Mouse (Mus musculus): ENCODE results near the gene Fn1. TPM values are rescaled to one million over a fixed set of nuclear protein-coding genes. Genes with fewer than 3 reads are reported as not detected.

Fn1 gene
- polyA plus RNA-seq, 1 experiment from 2014 or later, result 415 TPM

GRCm38 (mm10) chr1:71650741-71651140 is 2.3 kb downstream of the Fn1 start:
- H3K4me2 ChIP-seq, result peak overlapping the region; percentile 62
- peak overlapping the region; percentile 14; the same call in 1 of the 2 replicates for H3K27ac ChIP-seq (ENCODE audit: poor library complexity, severe bottlenecking)
- 24% methylated on average over 6 of the region's 6 CpGs for WGBS
- no peak for ATAC-seq (ENCODE audit: insufficient number of reproducible peaks, low FRiP score)
- no peaks in the 10 kb centered on the region for H3K9me3 ChIP-seq (replicated peaks)
- H3K4me3 ChIP-seq, result peak overlapping the region; percentile 92
- no peaks in the 10 kb centered on the region for H3K27me3 ChIP-seq (replicated peaks)
- peak overlapping the region; percentile 73 for H3K9ac ChIP-seq
- peaks cover 13% of the 10 kb centered on the region; the same call in 1 of the 2 replicates for H3K4me1 ChIP-seq (replicated peaks)
- H3K36me3 ChIP-seq, result peaks cover 39% of the 10 kb centered on the region

GRCm38 (mm10) chr1:71648166-71648565 is 4.8 kb downstream of the Fn1 start:
- Histone ChIP-seq H3K4me2 (peak overlapping the region; percentile 21; the same call in 1 of the 2 replicates), H3K36me3 (peaks cover 65% of the 10 kb centered on the region)
- no peak for ATAC-seq (ENCODE audit: insufficient number of reproducible peaks, low FRiP score)

GRCm38 (mm10) chr1:71646774-71647173 is 6.2 kb downstream of the Fn1 start:
- H3K9ac ChIP-seq, result no peak overlapping the region
- H3K27me3 ChIP-seq (replicated peaks), result no peaks in the 10 kb centered on the region
- no peak overlapping the region for H3K27ac ChIP-seq (ENCODE audit: poor library complexity, severe bottlenecking)
- H3K36me3 ChIP-seq, result peaks cover 79% of the 10 kb centered on the region
- peaks cover 13% of the 10 kb centered on the region; the same call in 1 of the 2 replicates for H3K4me1 ChIP-seq (replicated peaks)
- H3K9me3 ChIP-seq (replicated peaks), result no peaks in the 10 kb centered on the region
- no peak for ATAC-seq (ENCODE audit: insufficient number of reproducible peaks, low FRiP score)
- H3K4me2 ChIP-seq, result no peak overlapping the region
- WGBS, result 85% methylated on average over 5 of the region's 5 CpGs
- no peak overlapping the region for H3K4me3 ChIP-seq

More at GRCm38 (mm10) chr1:71648166-71648565, 4.8 kb downstream of the Fn1 start:
- Histone ChIP-seq H3K27ac (ENCODE audit: poor library complexity, severe bottlenecking) (no peak overlapping the region), H3K4me3 (no peak overlapping the region), H3K4me1 (replicated peaks) (peaks cover 13% of the 10 kb centered on the region; the same call in 1 of the 2 replicates), H3K9me3 (replicated peaks) (no peaks in the 10 kb centered on the region), H3K27me3 (replicated peaks) (no peaks in the 10 kb centered on the region), H3K9ac (no peak overlapping the region)
- WGBS, result 81% methylated on average over 7 of the region's 7 CpGs

GRCm38 (mm10) chr1:71645999-71646398 is 7.0 kb downstream of the Fn1 start:
- Histone ChIP-seq H3K9me3 (replicated peaks) (no peaks in the 10 kb centered on the region), H3K4me3 (no peak overlapping the region), H3K36me3 (peaks cover 87% of the 10 kb centered on the region), H3K27me3 (replicated peaks) (no peaks in the 10 kb centered on the region), H3K27ac (ENCODE audit: poor library complexity, severe bottlenecking) (no peak overlapping the region), H3K4me1 (replicated peaks) (peaks cover 13% of the 10 kb centered on the region; the same call in 1 of the 2 replicates), H3K4me2 (no peak overlapping the region), H3K9ac (no peak overlapping the region)
- whole genome bisulfite sequencing, result 75% methylated on average over 3 of the region's 3 CpGs
- ATAC-seq (ENCODE audit: insufficient number of reproducible peaks, low FRiP score), result no peak

GRCm38 (mm10) chr1:71645466-71645865 is 7.5 kb downstream of the Fn1 start:
- WGBS, result 89% methylated on average over 13 of the region's 13 CpGs
- peaks cover 92% of the 10 kb centered on the region for H3K36me3 ChIP-seq
- no peak overlapping the region for H3K4me2 ChIP-seq
- 0 out of 2 replicates have a peak, but pooled peaks cover 8% of the 10 kb centered on the region for H3K4me1 ChIP-seq (replicated peaks)
- no peak for ATAC-seq (ENCODE audit: insufficient number of reproducible peaks, low FRiP score)
- H3K4me3 ChIP-seq, result no peak overlapping the region
- H3K9me3 ChIP-seq (replicated peaks), result no peaks in the 10 kb centered on the region
- H3K9ac ChIP-seq, result no peak overlapping the region
- no peaks in the 10 kb centered on the region for H3K27me3 ChIP-seq (replicated peaks)
- no peak overlapping the region for H3K27ac ChIP-seq (ENCODE audit: poor library complexity, severe bottlenecking)

GRCm38 (mm10) chr1:71642794-71643193 is 10.2 kb downstream of the Fn1 start:
- H3K9ac ChIP-seq, result no peak overlapping the region
- no peaks in the 10 kb centered on the region for H3K9me3 ChIP-seq (replicated peaks)
- no peak overlapping the region for H3K27ac ChIP-seq (ENCODE audit: poor library complexity, severe bottlenecking)
- H3K4me2 ChIP-seq, result no peak overlapping the region
- WGBS, result 91% methylated on average over 10 of the region's 10 CpGs
- peaks cover 95% of the 10 kb centered on the region for H3K36me3 ChIP-seq
- no peaks in the 10 kb centered on the region for H3K27me3 ChIP-seq (replicated peaks)
- no peak for ATAC-seq (ENCODE audit: insufficient number of reproducible peaks, low FRiP score)
- no peak overlapping the region for H3K4me3 ChIP-seq
- H3K4me1 ChIP-seq (replicated peaks), result no peaks in the 10 kb centered on the region

GRCm38 (mm10) chr1:71641206-71641605 is 11.8 kb downstream of the Fn1 start:
- Histone ChIP-seq H3K4me2 (no peak overlapping the region), H3K4me3 (no peak overlapping the region), H3K27me3 (replicated peaks) (no peaks in the 10 kb centered on the region), H3K36me3 (peaks cover 94% of the 10 kb centered on the region), H3K9me3 (replicated peaks) (no peaks in the 10 kb centered on the region), H3K27ac (ENCODE audit: poor library complexity, severe bottlenecking) (no peak overlapping the region), H3K9ac (no peak overlapping the region), H3K4me1 (replicated peaks) (no peaks in the 10 kb centered on the region)
- 82% methylated on average over 11 of the region's 11 CpGs for WGBS
- ATAC-seq (ENCODE audit: insufficient number of reproducible peaks, low FRiP score), result no peak

- H3K4me1 ChIP-seq (replicated peaks), result no peaks in the 10 kb centered on the region
- ATAC-seq (ENCODE audit: insufficient number of reproducible peaks, low FRiP score), result no peak
- no peak overlapping the region for H3K9ac ChIP-seq
- H3K27ac ChIP-seq (ENCODE audit: poor library complexity, severe bottlenecking), result no peak overlapping the region
- H3K9me3 ChIP-seq (replicated peaks), result no peaks in the 10 kb centered on the region
- no peaks in the 10 kb centered on the region for H3K27me3 ChIP-seq (replicated peaks)
- H3K4me2 ChIP-seq, result no peak overlapping the region
- no peak overlapping the region for H3K4me3 ChIP-seq
- H3K36me3 ChIP-seq, result peaks cover 94% of the 10 kb centered on the region
- WGBS, result 87% methylated on average over 8 of the region's 8 CpGs
Measured at GRCm38 (mm10) chr1:71640157-71640556, 12.8 kb downstream of the Fn1 start.

GRCm38 (mm10) chr1:71636665-71637064 is 16.3 kb downstream of the Fn1 start:
- Histone ChIP-seq H3K9ac (no peak overlapping the region), H3K9me3 (replicated peaks) (no peaks in the 10 kb centered on the region), H3K27ac (ENCODE audit: poor library complexity, severe bottlenecking) (no peak overlapping the region), H3K4me2 (no peak overlapping the region), H3K36me3 (peaks cover 79% of the 10 kb centered on the region), H3K27me3 (replicated peaks) (no peaks in the 10 kb centered on the region), H3K4me3 (no peak overlapping the region), H3K4me1 (replicated peaks) (0 out of 2 replicates have a peak, but pooled peaks cover 3% of the 10 kb centered on the region)
- no peak for ATAC-seq (ENCODE audit: insufficient number of reproducible peaks, low FRiP score)
- whole genome bisulfite sequencing, result 93% methylated on average over 4 of the region's 4 CpGs

GRCm38 (mm10) chr1:71636116-71636515 is 16.9 kb downstream of the Fn1 start:
- no peaks in the 10 kb centered on the region for H3K27me3 ChIP-seq (replicated peaks)
- H3K4me1 ChIP-seq (replicated peaks), result 0 out of 2 replicates have a peak, but pooled peaks cover 3% of the 10 kb centered on the region
- no peak overlapping the region for H3K4me3 ChIP-seq
- H3K36me3 ChIP-seq, result peaks cover 74% of the 10 kb centered on the region
- WGBS, result 91% methylated on average over 5 of the region's 5 CpGs
- H3K9ac ChIP-seq, result no peak overlapping the region
- no peak overlapping the region for H3K27ac ChIP-seq (ENCODE audit: poor library complexity, severe bottlenecking)
- no peaks in the 10 kb centered on the region for H3K9me3 ChIP-seq (replicated peaks)
- no peak for ATAC-seq (ENCODE audit: insufficient number of reproducible peaks, low FRiP score)
- no peak overlapping the region for H3K4me2 ChIP-seq

- H3K36me3 ChIP-seq, result peaks cover 71% of the 10 kb centered on the region
Measured at GRCm38 (mm10) chr1:71635101-71636014, 17.6 kb downstream of the Fn1 start.

More at GRCm38 (mm10) chr1:71635101-71636014, 17.6 kb downstream of the Fn1 start:
- Histone ChIP-seq H3K9ac (no peak overlapping the region), H3K27ac (ENCODE audit: poor library complexity, severe bottlenecking) (no peak overlapping the region), H3K9me3 (replicated peaks) (no peaks in the 10 kb centered on the region), H3K4me1 (replicated peaks) (0 out of 2 replicates have a peak, but pooled peaks cover 3% of the 10 kb centered on the region), H3K4me2 (no peak overlapping the region), H3K27me3 (replicated peaks) (no peaks in the 10 kb centered on the region), H3K4me3 (no peak overlapping the region)
- ATAC-seq (ENCODE audit: insufficient number of reproducible peaks, low FRiP score), result no peak
- 90% methylated on average over 10 of the region's 10 CpGs for WGBS

All from heart, embryonic 12.5 days (tissue).